In genomic region chr14:25768261-25768893, GRCm38 (mm10) we compare ENCODE assay signal across 7 mouse cellular contexts. TPM values are rescaled to one million over a fixed set of nuclear protein-coding genes. Genes with fewer than 3 reads are reported as not detected.
DNase-seq lines count a peak whose midpoint lies in the region; ATAC-seq and TF ChIP-seq lines count a peak whose summit lies in the region.

No protein-coding gene starts in this region.

- ATAC-seq in kidney, embryonic 16.5 days (ENCODE audit: low FRiP score, low TSS enrichment), result peak; percentile 61
- ATAC-seq in megakaryocyte, adult 5-6 weeks (ENCODE audit: poor library complexity, severe bottlenecking), result peak; percentile 43
- ATAC-seq in stomach, embryonic 16.5 days (ENCODE audit: insufficient read depth, low FRiP score), result peak; percentile 37

- peak; percentile 25 for DNase-seq in ES-E14 (ENCODE audit: low read depth, low spot score)
- DNase-seq in embryo, embryonic 11 days, result peak; percentile 55
- no peak for DNase-seq in heart, embryonic 10.5 days (ENCODE audit: low spot score)

- H3K4me3 ChIP-seq in C2C12 (ENCODE audit: insufficient read depth, poor library complexity, severe bottlenecking), result peak overlapping the region; percentile 89
- H3K4me3 ChIP-seq in ES-E14 (ENCODE audit: insufficient read depth in 1 of 2, low read depth in 1 of 2, low read length in 2 of 2, poor library complexity in 1 of 2, severe bottlenecking in 1 of 2), result peak overlapping the region; percentile 74 to 81
- H3K4me3 ChIP-seq in heart, embryonic 10.5 days, result peak overlapping the region; percentile 85
- H3K4me3 ChIP-seq in kidney, embryonic 16.5 days (ENCODE audit: low read length), result peak overlapping the region; percentile 80
- peak overlapping the region; percentile 85 for H3K4me3 ChIP-seq in stomach, embryonic 16.5 days (replicated peaks; ENCODE audit: low read length)

- H3K79me3 ChIP-seq in C2C12 (ENCODE audit: low read depth), result peaks cover 45% of the 10 kb centered on the region

- WGBS in heart, embryonic 10.5 days, result under 1% methylated on average over 50 of the region's 50 CpGs
- under 1% methylated on average over 50 of the region's 50 CpGs for WGBS in kidney, embryonic 16.5 days
- WGBS in stomach, embryonic 16.5 days, result 1% methylated on average over 49 of the region's 50 CpGs

- no peak for TF ChIP-seq CTCF in C2C12 (IDR thresholded peaks at IDR 0.05; ENCODE audit: control insufficient read depth, insufficient read depth, insufficient read length)

- H3ac ChIP-seq in C2C12 (ENCODE audit: control insufficient read depth, insufficient read length, low read depth), result peak overlapping the region; percentile 89

- H3K4me1 ChIP-seq in ES-E14 (ENCODE audit: control insufficient read depth in 2 of 2, insufficient read depth in 2 of 2, low read length in 2 of 2, poor library complexity in 1 of 2), result peaks cover 0 to 15% of the 10 kb centered on the region in 2 experiments; a peak in 2 of 4 replicates
- H3K4me1 ChIP-seq in heart, embryonic 10.5 days, result peaks cover 64% of the 10 kb centered on the region
- H3K4me1 ChIP-seq in kidney, embryonic 16.5 days (ENCODE audit: insufficient read depth, low read length), result peaks cover 33% of the 10 kb centered on the region
- H3K4me1 ChIP-seq in stomach, embryonic 16.5 days (ENCODE audit: control insufficient read depth, insufficient read depth, low read length), result peaks cover 31% of the 10 kb centered on the region

- in situ Hi-C loops in ES-E14 (cut with MboI; ENCODE audit: low sequenced_read_pairs in 2 of 2, unreplicated experiment in 2 of 2), result no loop called here

- H3K4me2 ChIP-seq in kidney, embryonic 16.5 days (replicated peaks; ENCODE audit: low read depth, low read length), result peak overlapping the region; percentile 94
- H3K4me2 ChIP-seq in stomach, embryonic 16.5 days (ENCODE audit: low read depth, low read length), result peak overlapping the region; percentile 91

- H3K27ac ChIP-seq in ES-E14 (ENCODE audit: insufficient read depth, low read depth, low read length, poor library complexity, severe bottlenecking), result no peak overlapping the region; the same call in 1 of the 2 replicates
- H3K27ac ChIP-seq in heart, embryonic 10.5 days, result peak overlapping the region; percentile 94
- peak overlapping the region; percentile 90 for H3K27ac ChIP-seq in kidney, embryonic 16.5 days (ENCODE audit: low read length)
- peak overlapping the region; percentile 92 for H3K27ac ChIP-seq in stomach, embryonic 16.5 days (ENCODE audit: low read length)

- H3K79me2 ChIP-seq in C2C12 (ENCODE audit: control insufficient read depth, insufficient read depth), result peaks cover 53% of the 10 kb centered on the region

- peak overlapping the region; percentile 68 for H3K9ac ChIP-seq in ES-E14 (ENCODE audit: insufficient read depth, low read depth, low read length, poor library complexity, severe bottlenecking)
- H3K9ac ChIP-seq in kidney, embryonic 16.5 days (replicated peaks; ENCODE audit: low read length), result peak overlapping the region; percentile 86
- peak overlapping the region; percentile 89 for H3K9ac ChIP-seq in stomach, embryonic 16.5 days (ENCODE audit: low read length)

- H3K36me3 ChIP-seq in C2C12 (ENCODE audit: control insufficient read depth, insufficient read depth) (peaks cover 17% of the 10 kb centered on the region), ES-E14 (ENCODE audit: control insufficient read depth, insufficient read depth, low read length, poor library complexity, severe bottlenecking) (no peaks in the 10 kb centered on the region)
- no peaks in the 10 kb centered on the region for H3K36me3 ChIP-seq in heart, embryonic 10.5 days
- H3K36me3 ChIP-seq in kidney, embryonic 16.5 days (ENCODE audit: insufficient read depth, low read length), result no peaks in the 10 kb centered on the region
- H3K36me3 ChIP-seq in stomach, embryonic 16.5 days (ENCODE audit: control insufficient read depth, insufficient read depth, low read length), result no peaks in the 10 kb centered on the region

- H3K9me3 ChIP-seq in ES-E14 (ENCODE audit: control insufficient read depth, insufficient read depth, low read depth, low read length), result no peaks in the 10 kb centered on the region
- no peaks in the 10 kb centered on the region for H3K9me3 ChIP-seq in heart, embryonic 10.5 days
- no peaks in the 10 kb centered on the region for H3K9me3 ChIP-seq in kidney, embryonic 16.5 days (ENCODE audit: low read length)
- no peaks in the 10 kb centered on the region for H3K9me3 ChIP-seq in stomach, embryonic 16.5 days (replicated peaks; ENCODE audit: control insufficient read depth, low read length)

- no peaks in the 10 kb centered on the region for H3K27me3 ChIP-seq in C2C12 (ENCODE audit: control insufficient read depth, insufficient read depth, insufficient read length)
- no peaks in the 10 kb centered on the region for H3K27me3 ChIP-seq in heart, embryonic 10.5 days (ENCODE audit: insufficient read depth, poor library complexity, severe bottlenecking)
- no peaks in the 10 kb centered on the region for H3K27me3 ChIP-seq in kidney, embryonic 16.5 days (ENCODE audit: insufficient read depth, low read length)
- no peaks in the 10 kb centered on the region for H3K27me3 ChIP-seq in stomach, embryonic 16.5 days (ENCODE audit: control insufficient read depth, insufficient read depth, low read length)

TF ChIP-seq in C2C12, 6 proteins besides CTCF, POLR2A, EP300 and RAD21:
- no peak for TF ChIP-seq USF1 (IDR thresholded peaks at IDR 0.05; ENCODE audit: low read depth)
- TF ChIP-seq MAX (IDR thresholded peaks at IDR 0.05), result no peak
- no peak for TF ChIP-seq CEBPB (IDR thresholded peaks at IDR 0.05; ENCODE audit: low read depth)
- TF ChIP-seq FOSL1 (IDR thresholded peaks at IDR 0.05; ENCODE audit: insufficient read depth, low read length, poor library complexity, severe bottlenecking), result no peak
- TF ChIP-seq MYOD1 (IDR thresholded peaks at IDR 0.05; ENCODE audit: control insufficient read depth, insufficient read length, low read depth), result no peak
- no peak for TF ChIP-seq MYOG (IDR thresholded peaks at IDR 0.05; ENCODE audit: control insufficient read depth, extremely low read depth, insufficient read length)

TF ChIP-seq in ES-E14, 5 proteins besides CTCF, POLR2A, EP300 and RAD21:
- TF ChIP-seq CHD2 (IDR thresholded peaks at IDR 0.05; ENCODE audit: low read depth, low read length), result no peak
- no peak for TF ChIP-seq ZC3H11A (IDR thresholded peaks at IDR 0.05; ENCODE audit: borderline replicate concordance, low read depth, low read length)
- no peak for TF ChIP-seq ZNF384 (IDR thresholded peaks at IDR 0.05; ENCODE audit: low read depth, low read length)
- TF ChIP-seq MAFK (IDR thresholded peaks at IDR 0.05; ENCODE audit: insufficient read depth, low read depth, low read length), result no peak
- no peak for TF ChIP-seq HCFC1 (IDR thresholded peaks at IDR 0.05; ENCODE audit: borderline replicate concordance, insufficient read depth, low read length)

RNA-seq across cellular contexts. Expression of gene Zcchc24, which starts 0.5 kb away (rescaled TPM):
- polyA plus RNA-seq in C2C12 (2012; fragmentation: generic; extraction: Trizol), result 36.4 TPM
- total RNA-seq in ES-E14 (2012; rRNA removed), result 4.1 and 5.7 TPM in 2 replicates
- polyA plus RNA-seq in heart, embryonic 10.5 days (2016; fragmentation: Nextera tagmentation; extraction: Ambion mirVana), result 15.2 and 16.9 TPM in 2 replicates
- polyA plus RNA-seq in kidney, embryonic 16.5 days (2015; fragmentation: Nextera tagmentation; extraction: Ambion mirVana), result 12.2 and 17.3 TPM in 2 replicates
- total RNA-seq in megakaryocyte, adult 5-6 weeks (2015), result 33.6 and 37.0 TPM in 2 replicates
- 23.2 and 24.1 TPM in 2 replicates for total RNA-seq in megakaryocyte, adult 5-6 weeks (2017)
- polyA plus RNA-seq in stomach, embryonic 16.5 days (2015; fragmentation: Nextera tagmentation; extraction: Ambion mirVana), result 15.3 and 17.1 TPM in 2 replicates
